Mouse (Mus musculus) hindbrain, embryonic 16.5 days (tissue): ENCODE data around the gene Kel. TPM values are rescaled to one million over a fixed set of nuclear protein-coding genes. Genes with fewer than 3 reads are reported as not detected.

ENCODE experiments used
- ATAC-seq: fragments of 200-750 bp; cut with Nextera tagmentation; 2 replicates; pipeline ENCODE4 v1.8.0; 2017; ENCODE audit warnings: moderate TSS enrichment, moderate library complexity
- H3K27ac ChIP-seq: fragments of 300-500 bp; sonication (generic); 2 replicates; pipeline ENCODE4 v1.5.1; 2014; ENCODE audit warnings: low read depth, mild to moderate bottlenecking, control low read depth, low read length, moderate library complexity
- H3K27me3 ChIP-seq: fragments of 300-500 bp; sonication (generic); replicated peaks from 2 replicates; pipeline ENCODE4 v1.6.1; 2014; ENCODE audit warnings: low read length; ENCODE audit not compliant: control insufficient read depth, insufficient read depth
- H3K36me3 ChIP-seq: fragments of 300-500 bp; sonication (generic); 2 replicates; pipeline ENCODE4 v1.6.1; 2014; ENCODE audit warnings: mild to moderate bottlenecking, low read length, moderate library complexity, mixed read lengths; ENCODE audit not compliant: control insufficient read depth, insufficient read depth
- H3K4me1 ChIP-seq: fragments of 300-500 bp; sonication (generic); 2 replicates; pipeline ENCODE4 v1.6.1; 2014; ENCODE audit warnings: low read depth, low read length; ENCODE audit not compliant: control insufficient read depth, insufficient read depth
- H3K4me2 ChIP-seq: fragments of 300-500 bp; sonication (generic); 2 replicates; pipeline ENCODE4 v1.6.1; 2014; ENCODE audit warnings: mild to moderate bottlenecking, low read length, control low read depth, moderate library complexity
- H3K4me3 ChIP-seq: fragments of 300-500 bp; sonication (generic); 2 replicates; pipeline ENCODE4 v1.5.1; 2014; ENCODE audit warnings: mild to moderate bottlenecking, low read length, control low read depth, moderate library complexity
- H3K9ac ChIP-seq: fragments of 300-500 bp; sonication (generic); 2 replicates; pipeline ENCODE4 v1.6.1; 2014; ENCODE audit warnings: low read depth, mild to moderate bottlenecking, control low read depth, low read length, moderate library complexity
- H3K9me3 ChIP-seq: fragments of 300-500 bp; sonication (generic); 2 replicates; pipeline ENCODE4 v1.6.1; 2014; ENCODE audit warnings: mild to moderate bottlenecking, low read length, moderate library complexity; ENCODE audit not compliant: control insufficient read depth
- WGBS: fragments of 180-500 bp; shearing (Covaris S2); extraction: QIAGEN DNeasy Blood & Tissue Kit; methylation state at CpG from one replicate; pipeline ENCODE4 v1.1.7; 2014; 5-methylcytosine and 5-hydroxymethylcytosine counted together
- polyA plus RNA-seq: library from polyadenylated mRNA; unstranded; fragments of >200 nt; fragmentation: Nextera tagmentation; extraction: Ambion mirVana; gene quantifications from 2 replicates; pipeline ENCODE4 v1.2.1, GENCODE M21; 2015

Gene Kel
- polyA plus RNA-seq: 0.25 and 0.50 TPM in 2 replicates

DNA sequence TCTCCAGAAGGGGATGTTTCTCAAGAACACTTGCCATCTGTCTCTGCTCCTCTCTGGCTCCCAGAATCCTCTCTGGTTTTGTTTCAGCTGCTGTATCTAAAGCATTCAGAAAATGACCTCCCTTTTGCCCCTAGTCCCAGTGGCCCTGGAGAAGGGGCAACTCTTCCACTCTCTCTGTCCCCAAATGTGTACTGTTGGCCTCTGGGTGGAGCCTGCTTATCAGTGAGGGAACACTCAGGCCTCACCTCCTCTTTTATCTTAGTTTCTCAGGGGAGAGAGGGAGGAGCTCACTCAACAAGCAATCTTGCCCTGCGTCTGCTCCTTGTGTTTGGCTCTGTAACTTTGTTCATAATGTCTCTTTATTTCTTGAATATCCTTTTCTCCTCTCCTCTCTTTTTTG, at the start of gene Kel:
Gene Kel (minus strand): TSS at position 217 of the 400 bp plus-strand sequence.
- no peaks in the 10 kb centered on the region; the same call in 1 of the 2 replicates for H3K9me3 ChIP-seq
- no peak for ATAC-seq
- no peak within 1 kb of the TSS for H3K27ac ChIP-seq
- no peak within 1 kb of the TSS for H3K4me3 ChIP-seq
- no peaks in the 10 kb centered on the region for H3K4me1 ChIP-seq
- H3K4me2 ChIP-seq: no peak within 1 kb of the TSS
- H3K9ac ChIP-seq: no peak within 1 kb of the TSS
- no peaks in the 10 kb centered on the region for H3K27me3 ChIP-seq
- H3K36me3 ChIP-seq: no peaks in the 10 kb centered on the region
- 38% methylated on average over 1 of the region's 1 CpGs for WGBS

DNA sequence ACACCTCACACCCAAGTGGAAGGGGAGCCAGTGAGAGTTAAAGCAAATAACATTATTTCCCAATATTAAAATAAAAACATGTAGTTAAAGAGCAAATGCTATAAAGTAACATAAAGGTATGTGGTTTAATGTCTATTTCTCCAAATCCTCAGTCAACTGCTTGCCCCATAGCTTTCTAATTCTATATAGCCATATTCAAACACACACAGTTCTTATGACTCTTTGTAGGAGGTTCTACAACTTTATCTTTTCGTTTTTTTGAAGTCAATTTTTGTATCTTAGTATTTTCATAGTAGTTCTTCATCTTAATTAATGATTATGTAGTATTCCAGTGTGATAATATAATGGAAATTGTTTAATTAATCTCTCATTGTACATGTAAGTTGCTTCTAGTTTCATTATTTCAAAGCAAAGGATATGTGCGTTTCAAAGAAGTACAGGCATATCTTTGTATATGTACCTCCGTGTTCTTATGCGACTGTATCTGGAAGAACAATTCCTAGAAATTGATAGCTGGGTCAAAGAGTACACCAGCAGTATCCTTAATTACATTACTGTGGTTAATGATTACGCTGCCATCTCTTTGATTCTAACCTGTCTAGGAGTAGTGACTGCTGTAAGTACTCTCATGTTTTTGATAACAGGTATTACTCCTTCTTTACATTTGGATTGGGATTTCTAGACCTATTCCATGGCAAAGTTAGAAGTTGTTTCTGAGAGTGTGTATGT, 40.7 kb upstream of the Kel start:
- Histone ChIP-seq H3K9ac (no peak overlapping the region), H3K4me3 (no peak overlapping the region), H3K27ac (no peak overlapping the region), H3K36me3 (no peaks in the 10 kb centered on the region), H3K9me3 (no peaks in the 10 kb centered on the region), H3K27me3 (no peaks in the 10 kb centered on the region), H3K4me2 (no peak overlapping the region), H3K4me1 (no peaks in the 10 kb centered on the region)
- 75% methylated on average over 5 of the region's 5 CpGs for WGBS
- no peak for ATAC-seq

DNA sequence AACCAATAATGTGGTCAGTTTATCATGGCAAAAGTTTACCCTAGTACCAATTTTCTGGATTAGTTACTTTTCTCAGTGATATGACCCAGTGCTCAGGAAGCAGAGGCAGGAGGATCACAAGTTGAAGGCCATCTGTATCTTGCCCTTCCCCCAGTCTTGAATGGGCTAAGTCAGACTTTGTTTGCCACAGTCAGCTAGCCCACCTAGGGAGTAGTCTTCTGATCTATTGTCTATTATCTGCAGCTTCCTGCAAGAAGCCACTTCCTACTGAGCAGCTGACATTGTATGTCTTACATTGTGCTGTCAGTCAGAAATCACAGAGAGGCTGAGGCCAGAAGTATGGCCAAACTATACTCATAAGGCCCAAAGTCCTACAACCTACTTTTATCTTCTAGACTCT, 37.0 kb upstream of the Kel start:
- Histone ChIP-seq H3K4me3 (no peak overlapping the region), H3K4me2 (no peak overlapping the region), H3K36me3 (no peaks in the 10 kb centered on the region), H3K9me3 (no peaks in the 10 kb centered on the region), H3K9ac (no peak overlapping the region), H3K27me3 (no peaks in the 10 kb centered on the region), H3K4me1 (no peaks in the 10 kb centered on the region), H3K27ac (no peak overlapping the region)
- no peak for ATAC-seq

DNA sequence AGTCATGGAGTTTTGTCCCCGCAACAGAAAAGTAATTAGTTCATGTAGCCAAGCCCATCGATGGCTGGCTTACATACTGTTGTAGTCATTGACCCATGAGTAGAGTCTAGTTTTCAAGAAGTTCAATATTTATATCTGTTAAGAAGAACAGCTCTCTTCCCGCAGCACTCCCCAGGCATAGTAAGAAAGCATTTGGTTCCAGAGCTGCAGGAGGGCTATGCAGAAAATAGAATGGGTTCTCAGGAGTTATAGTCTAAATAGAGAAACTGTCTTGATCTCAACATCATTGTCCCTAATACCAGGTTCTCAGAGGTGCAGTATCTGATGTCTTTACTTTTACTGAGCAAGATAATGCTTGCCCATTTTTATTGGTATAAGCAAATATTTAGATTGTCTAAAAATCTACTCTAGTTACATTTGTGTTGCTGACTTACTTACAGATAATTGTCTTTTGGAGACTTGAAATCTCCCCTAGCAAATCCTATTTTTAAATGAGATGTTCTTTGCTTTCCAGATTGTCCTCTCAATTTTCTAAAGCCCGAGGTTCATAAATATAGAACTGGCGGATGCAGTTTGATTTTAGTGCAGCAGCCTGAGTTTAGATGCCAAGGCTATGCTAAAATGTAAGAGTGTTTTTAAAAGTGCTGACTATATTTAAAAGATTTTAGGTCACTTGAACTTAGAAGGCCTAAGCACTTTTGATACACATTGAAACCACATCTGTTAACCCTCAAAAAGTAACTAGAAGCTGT, 30.8 kb upstream of the Kel start:
- Histone ChIP-seq H3K4me1 (no peaks in the 10 kb centered on the region), H3K9ac (no peak overlapping the region), H3K36me3 (no peaks in the 10 kb centered on the region), H3K27ac (no peak overlapping the region), H3K4me3 (no peak overlapping the region), H3K9me3 (no peaks in the 10 kb centered on the region), H3K27me3 (no peaks in the 10 kb centered on the region), H3K4me2 (no peak overlapping the region)
- WGBS: 93% methylated on average over 5 of the region's 5 CpGs
- ATAC-seq: no peak

DNA sequence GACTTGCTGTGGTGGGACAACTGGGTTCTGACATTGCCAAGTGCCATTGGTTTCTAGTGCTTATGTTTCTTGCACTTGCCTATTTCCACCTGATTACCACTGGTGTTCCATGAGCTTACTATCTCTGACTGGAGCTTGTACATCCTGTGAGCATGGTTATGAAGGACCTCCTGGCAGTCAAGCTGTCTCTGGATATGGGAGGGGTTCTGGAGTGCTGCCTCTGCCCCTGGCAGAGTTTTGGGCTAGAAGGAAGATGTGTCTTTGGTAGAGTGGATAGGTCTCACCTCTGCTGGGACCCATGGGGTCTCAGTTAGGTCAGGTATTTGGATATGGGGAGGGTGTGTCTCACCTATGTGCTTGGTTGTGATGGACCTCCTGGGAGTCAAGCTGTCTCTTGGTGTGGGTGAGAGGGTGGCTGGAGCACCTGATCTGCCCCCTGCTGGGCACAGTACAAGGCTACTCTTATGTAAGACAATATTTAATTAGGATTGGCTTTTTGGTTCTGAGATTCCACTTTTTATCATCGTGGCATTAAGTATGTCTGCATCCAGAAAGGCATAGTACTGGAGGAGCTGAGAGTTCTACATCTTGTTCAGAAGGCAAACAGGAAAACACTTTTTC, 24.0 kb upstream of the Kel start:
- Histone ChIP-seq H3K27me3 (no peaks in the 10 kb centered on the region), H3K27ac (no peak overlapping the region), H3K4me3 (no peak overlapping the region), H3K9me3 (no peaks in the 10 kb centered on the region), H3K4me1 (no peaks in the 10 kb centered on the region), H3K36me3 (no peaks in the 10 kb centered on the region), H3K9ac (no peak overlapping the region), H3K4me2 (no peak overlapping the region)
- no peak for ATAC-seq
- WGBS: 90% methylated on average over 1 of the region's 1 CpGs

DNA sequence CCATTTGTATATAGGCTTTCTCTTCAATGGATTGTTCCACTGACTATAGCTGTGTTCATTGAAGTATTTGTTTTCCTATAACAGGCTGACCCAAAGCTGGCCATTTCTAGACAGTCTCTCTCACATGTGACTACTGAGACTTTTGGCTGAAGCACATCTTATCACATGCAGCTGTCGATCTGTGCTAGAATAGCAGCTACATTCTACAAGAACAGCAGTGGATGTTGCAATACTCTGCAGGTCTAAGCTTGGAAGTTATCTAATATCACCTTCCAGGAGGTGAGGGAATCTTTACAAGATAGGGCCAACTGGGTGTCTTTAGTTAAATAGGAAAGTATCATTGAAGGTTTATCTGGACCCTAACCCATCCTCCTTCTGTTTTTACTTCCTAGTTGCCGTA, 17.3 kb upstream of the Kel start:
- Histone ChIP-seq H3K4me3 (no peak overlapping the region), H3K27ac (no peak overlapping the region), H3K4me2 (no peak overlapping the region), H3K9me3 (no peaks in the 10 kb centered on the region), H3K4me1 (no peaks in the 10 kb centered on the region), H3K36me3 (no peaks in the 10 kb centered on the region), H3K9ac (no peak overlapping the region), H3K27me3 (no peaks in the 10 kb centered on the region)
- WGBS: 89% methylated on average over 2 of the region's 2 CpGs
- no peak for ATAC-seq

DNA sequence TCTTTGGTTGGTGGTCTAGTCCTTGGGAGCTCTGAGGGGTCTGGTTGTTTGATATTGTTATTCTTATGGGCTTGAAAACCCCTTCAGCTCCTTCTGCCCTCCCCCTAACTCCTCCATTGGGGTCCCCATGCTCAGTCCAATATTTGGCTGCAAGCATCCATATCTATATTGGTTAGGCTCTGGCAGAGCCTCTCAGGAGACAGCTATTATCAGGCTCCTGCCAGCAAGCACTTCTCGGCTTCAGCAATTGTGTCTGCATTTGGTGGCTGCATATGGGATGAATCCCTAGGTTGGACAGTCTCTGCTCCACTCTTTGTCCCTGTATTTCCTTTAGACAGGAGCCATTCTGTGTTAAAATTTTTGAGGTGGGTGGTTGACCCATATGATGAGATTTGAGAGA, 6.1 kb upstream of the Kel start:
- Histone ChIP-seq H3K4me1 (no peaks in the 10 kb centered on the region), H3K9ac (no peak overlapping the region), H3K27me3 (no peaks in the 10 kb centered on the region), H3K27ac (no peak overlapping the region), H3K4me3 (no peak overlapping the region), H3K9me3 (no peaks in the 10 kb centered on the region), H3K4me2 (no peak overlapping the region), H3K36me3 (no peaks in the 10 kb centered on the region)
- WGBS: 64% methylated on average over 1 of the region's 1 CpGs
- ATAC-seq: no peak

GRCm38 (mm10) chr6:41706275-41706674, 2.1 kb upstream of the Kel start:
- H3K9ac ChIP-seq: no peak overlapping the region
- H3K36me3 ChIP-seq: no peaks in the 10 kb centered on the region
- H3K4me3 ChIP-seq: no peak overlapping the region
- ATAC-seq: no peak
- 91% methylated on average over 7 of the region's 7 CpGs for WGBS
- no peak overlapping the region for H3K4me2 ChIP-seq
- H3K27ac ChIP-seq: no peak overlapping the region
- H3K9me3 ChIP-seq: no peaks in the 10 kb centered on the region; the same call in 1 of the 2 replicates
- no peaks in the 10 kb centered on the region for H3K4me1 ChIP-seq
- H3K27me3 ChIP-seq: no peaks in the 10 kb centered on the region

GRCm38 (mm10) chr6:41702928-41703327, 1.2 kb downstream of the Kel start:
- Histone ChIP-seq H3K4me1 (no peaks in the 10 kb centered on the region), H3K27ac (no peak overlapping the region), H3K9me3 (no peaks in the 10 kb centered on the region; the same call in 1 of the 2 replicates), H3K9ac (no peak overlapping the region), H3K4me3 (no peak overlapping the region), H3K4me2 (no peak overlapping the region), H3K36me3 (no peaks in the 10 kb centered on the region), H3K27me3 (no peaks in the 10 kb centered on the region)
- no peak for ATAC-seq
- 84% methylated on average over 2 of the region's 2 CpGs for WGBS
